Mouse (Mus musculus) cortical plate, adult 2 months (tissue): ENCODE measurements around the gene Msh3.

Experiments used
- CTCF ChIP-seq: fragments of 200-500 bp; IDR thresholded peaks from 2 replicates; pipeline ENCODE4 v1.5.1; 2011; ENCODE audit warnings: mild to moderate bottlenecking, control low read depth, low read length; ENCODE audit not compliant: insufficient read depth; ENCODE audit errors: extremely low read depth
- POLR2A ChIP-seq: fragments of 200-500 bp; IDR thresholded peaks from 2 replicates; pipeline ENCODE4 v1.6.1; 2011; ENCODE audit warnings: mild to moderate bottlenecking, low read length, control low read depth; ENCODE audit not compliant: insufficient read depth; ENCODE audit errors: extremely low read depth

DNA sequence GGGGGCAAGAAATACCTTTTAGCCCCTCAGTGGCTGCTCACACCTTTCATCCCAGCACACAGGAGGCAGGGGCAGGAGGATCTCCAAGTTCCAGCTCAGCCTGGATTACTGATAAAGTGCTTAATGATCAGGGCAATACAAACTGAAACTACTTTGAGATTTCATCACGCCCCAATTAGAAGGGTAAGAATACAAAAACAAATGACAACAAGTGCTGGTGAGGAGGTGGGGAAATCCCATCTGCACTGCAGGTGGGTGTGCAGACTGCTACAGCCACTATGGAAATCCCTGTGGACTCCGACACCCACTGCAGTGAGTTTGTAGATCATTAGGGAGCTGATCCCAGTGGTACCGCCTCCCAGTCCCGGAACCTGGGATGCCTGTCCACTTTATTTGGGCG, 50.5 kb downstream of the Msh3 start:
- TF ChIP-seq CTCF (no peak), POLR2A (no peak)
